Mouse (Mus musculus) duodenum, adult 2 months (tissue): ENCODE results near the gene Eps15l1. TPM values are rescaled to one million over a fixed set of nuclear protein-coding genes. Genes with fewer than 3 reads are reported as not detected.

Experiments
- polyA plus RNA-seq: library from polyadenylated mRNA; depleted of rRNA; stranded (reverse); fragments of >200 nt; gene quantifications from 2 replicates; pipeline ENCODE4 v1.2.3, GENCODE M21; 2012; ENCODE audit warnings: low replicate concordance; rRNA removed

The Eps15l1 gene
- 17.3 and 17.9 TPM in 2 replicates for polyA plus RNA-seq

DNA sequence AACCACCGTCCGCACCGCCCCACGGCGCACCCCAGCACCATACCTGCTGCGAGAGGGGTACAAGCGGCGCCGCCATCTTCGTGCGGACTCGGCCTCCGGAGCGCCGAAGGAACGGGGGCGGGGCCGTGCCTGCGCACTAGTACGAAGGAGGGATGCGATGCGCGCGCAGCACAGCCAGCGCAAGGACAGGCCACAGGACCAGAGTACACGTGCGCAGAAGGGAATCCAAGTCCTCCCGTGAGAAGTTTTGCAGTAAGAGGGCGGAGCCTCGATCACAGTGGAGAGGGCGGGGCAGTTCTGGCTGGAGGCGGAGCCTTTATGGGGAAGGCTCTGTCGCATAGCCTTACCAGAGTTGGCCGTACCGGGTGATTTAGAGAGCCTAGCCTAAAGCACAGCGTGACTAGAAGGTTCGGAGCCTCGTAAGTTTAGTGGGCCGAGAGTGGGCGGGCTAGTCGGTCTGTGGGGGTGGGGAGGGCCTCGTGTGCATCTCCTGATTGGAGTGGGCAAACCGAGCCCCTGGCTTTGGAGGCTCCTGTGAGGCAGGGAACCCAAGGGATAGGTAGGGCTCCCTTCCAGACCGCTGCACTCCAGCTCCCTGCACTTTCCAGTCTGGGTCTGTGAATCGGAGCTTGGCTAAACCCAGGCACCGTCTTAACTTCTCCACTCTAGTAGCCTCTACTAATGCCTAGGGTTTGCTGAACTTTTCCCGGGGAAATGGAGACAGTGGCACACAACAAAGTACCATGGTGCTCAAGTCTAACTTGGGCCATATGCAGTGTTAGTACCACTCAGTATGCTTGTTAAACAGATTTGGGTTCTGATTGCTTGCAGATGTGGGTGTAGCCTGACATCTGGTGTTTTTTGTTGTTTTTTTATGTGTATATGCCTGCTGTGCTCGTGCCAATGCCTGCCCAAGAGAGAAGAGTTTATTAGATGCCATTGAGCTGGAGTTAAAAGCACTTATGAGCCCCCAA lies at the start of gene Eps15l1:
TSS of gene Eps15l1 (minus strand) at position 99 of the 974 bp plus-strand sequence.

DNA sequence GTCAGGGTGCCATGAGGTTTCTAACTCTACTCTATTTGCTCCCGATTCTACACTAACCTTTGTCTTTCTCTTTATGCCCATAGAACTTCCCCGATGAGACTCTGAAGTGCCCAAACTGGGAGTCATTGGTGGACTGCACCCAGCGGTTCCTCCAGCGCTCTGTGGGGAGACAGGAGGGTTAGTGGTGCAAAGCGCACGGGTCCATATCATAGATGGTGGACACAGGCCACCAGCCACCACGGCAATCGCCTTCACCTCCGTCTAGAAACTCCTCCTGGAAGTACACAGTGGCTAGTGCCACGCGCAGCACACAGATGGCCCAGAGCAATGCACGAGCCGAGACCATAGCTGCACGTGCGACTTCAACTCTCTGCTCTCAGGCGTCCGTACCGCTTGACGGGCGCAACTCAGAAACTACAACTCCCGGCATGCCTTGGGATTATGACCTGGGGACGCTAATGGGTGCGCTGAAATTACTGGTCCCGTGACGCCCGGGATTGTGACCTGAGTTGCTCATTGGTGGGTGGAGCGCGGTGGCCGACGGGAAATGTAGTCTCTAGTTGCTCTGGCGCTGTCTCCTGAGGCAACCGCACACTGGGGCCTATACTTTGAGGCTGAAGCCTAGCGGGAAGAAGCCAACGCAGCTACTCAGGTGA lies 22.2 kb upstream of the Eps15l1 start, which contains the start of the genes Calr3 and 1700030K09Rik:
TSS of gene Calr3 (minus strand) at position 533 of the 656 bp plus-strand sequence.
TSS of gene 1700030K09Rik (plus strand) at position 543 of the 656 bp plus-strand sequence.

DNA sequence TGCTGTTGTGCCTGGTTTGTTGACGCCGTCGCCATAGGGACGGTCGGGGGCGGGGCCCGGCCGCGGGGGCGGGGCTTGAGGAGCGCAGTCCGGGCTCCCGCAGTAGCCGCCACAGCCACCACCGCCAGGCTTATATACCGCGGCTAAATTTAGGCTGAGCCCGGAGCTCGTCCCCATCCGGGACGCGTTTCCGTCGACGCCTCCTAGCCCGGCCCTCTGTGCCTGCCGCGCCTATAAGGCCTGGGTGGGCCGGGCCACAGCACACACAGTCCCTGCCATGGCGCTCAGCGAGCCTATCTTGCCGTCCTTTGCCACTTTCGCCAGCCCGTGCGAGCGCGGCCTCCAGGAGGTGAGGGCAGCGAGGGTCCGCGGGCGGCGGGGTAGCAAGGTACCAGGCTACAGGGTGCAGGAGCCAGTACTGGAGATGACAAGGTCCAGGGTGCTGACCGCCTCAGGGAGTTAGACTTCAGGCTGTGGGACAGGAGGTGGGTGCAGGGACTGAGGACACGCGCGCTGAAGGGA lies 102.4 kb downstream of the Eps15l1 start, which contains the start of gene Klf2:
TSS of gene Klf2 (plus strand) at position 233 of the 522 bp plus-strand sequence.

DNA sequence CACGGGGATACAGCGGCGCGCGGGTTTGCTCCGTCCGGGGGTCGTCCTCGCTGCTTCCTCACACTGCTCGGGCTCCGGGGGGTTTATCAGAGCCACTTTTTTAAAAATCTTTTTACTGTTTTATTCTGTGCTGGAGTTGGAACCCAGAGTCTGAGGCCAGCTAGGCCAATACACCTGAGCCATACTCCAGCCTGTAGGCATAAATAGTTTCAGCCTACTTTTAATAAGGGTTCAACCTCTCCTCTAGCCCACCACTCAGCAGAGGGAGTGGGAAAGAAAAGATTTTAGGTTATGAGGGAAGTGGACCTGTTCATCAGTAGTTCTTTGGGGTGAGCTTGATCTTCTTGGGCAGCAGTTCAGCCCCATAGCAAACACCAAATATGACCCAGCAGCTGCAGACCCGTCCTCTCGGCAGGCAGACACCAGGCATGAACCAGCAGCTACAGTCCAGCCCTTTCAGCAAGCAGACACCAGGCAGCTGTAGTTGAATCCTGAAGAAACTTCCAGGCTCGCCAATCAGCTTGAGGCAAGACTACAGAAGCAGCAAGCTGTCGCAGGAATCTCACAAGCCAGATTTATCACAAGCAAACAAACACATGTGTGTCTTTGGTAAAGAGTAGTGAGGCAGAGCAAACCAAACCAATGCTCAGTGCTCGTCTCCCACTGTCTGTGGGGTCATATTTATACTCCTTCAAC lies 115.9 kb downstream of the Eps15l1 start, which contains the start of gene Gm10282:
TSS of gene Gm10282 (minus strand) at position 51 of the 696 bp plus-strand sequence.

Other genes with a start within 250 kb of the Eps15l1 start
- 3.3 and 3.4 TPM in 2 replicates for gene Hsh2d, start 231.8 kb downstream of the Eps15l1 start, polyA plus RNA-seq
- gene Cib3, start 208.6 kb downstream of the Eps15l1 start, polyA plus RNA-seq = 0.27 TPM in 1 of 2 replicates, not detected in the other
- not detected in 2 replicates for gene Gm11034, start 207.8 kb downstream of the Eps15l1 start, polyA plus RNA-seq
- gene Fam32a, start 201.7 kb downstream of the Eps15l1 start, polyA plus RNA-seq = 17.5 and 26.9 TPM in 2 replicates
- 35.4 and 46.7 TPM in 2 replicates for gene Ap1m1, start 181.4 kb downstream of the Eps15l1 start, polyA plus RNA-seq
- gene Gm10282, start 116.2 kb downstream of the Eps15l1 start, polyA plus RNA-seq = not detected in 2 replicates
- gene Klf2, start 102.4 kb downstream of the Eps15l1 start, polyA plus RNA-seq = 15.6 and 42.1 TPM in 2 replicates
- not detected in 2 replicates for gene Calr3, start 22.4 kb upstream of the Eps15l1 start, polyA plus RNA-seq
- gene 1700030K09Rik, start 22.4 kb upstream of the Eps15l1 start, polyA plus RNA-seq = 2.3 and 3.4 TPM in 2 replicates
- gene Cherp, start 53.8 kb upstream of the Eps15l1 start, polyA plus RNA-seq = 35.4 and 46.2 TPM in 2 replicates
- gene Slc35e1, start 71.2 kb upstream of the Eps15l1 start, polyA plus RNA-seq = 112 and 120 TPM in 2 replicates
- gene Med26, start 126.8 kb upstream of the Eps15l1 start, polyA plus RNA-seq = 8.5 and 14.0 TPM in 2 replicates
- 26.3 and 35.9 TPM in 2 replicates for gene Smim7, start 149.6 kb upstream of the Eps15l1 start, polyA plus RNA-seq
- gene Tmem38a, start 150.6 kb upstream of the Eps15l1 start, polyA plus RNA-seq = 13.8 and 15.1 TPM in 2 replicates
- 0.01 and 0.11 TPM in 2 replicates for gene Nwd1, start 225.3 kb upstream of the Eps15l1 start, polyA plus RNA-seq